8 mouse cellular contexts compared by ENCODE assay signal in genomic region chr19:10688537-10689352, GRCm38 (mm10). TPM values are rescaled to one million over a fixed set of nuclear protein-coding genes. Genes with fewer than 3 reads are reported as not detected.
DNase-seq lines count a peak whose midpoint lies in the region; ATAC-seq lines count a peak whose summit lies in the region.

Vps37c (plus strand) TSS chr19:10688735.

- peak; percentile 93 for ATAC-seq in forebrain, embryonic 11.5 days (replicated peaks; ENCODE audit: low FRiP score)
- ATAC-seq in heart, embryonic 16.5 days (replicated peaks; ENCODE audit: extremely low read depth, insufficient read depth, low FRiP score): peak; percentile 89
- peak; percentile 91 for ATAC-seq in liver, embryonic 15.5 days (ENCODE audit: insufficient read depth)
- ATAC-seq in neural tube, embryonic 12.5 days (ENCODE audit: low FRiP score, low read depth): peak; percentile 95

- H3K9me3 ChIP-seq in forebrain, embryonic 11.5 days (ENCODE audit: control insufficient read depth, low read length): no peaks in the 10 kb centered on the region
- H3K9me3 ChIP-seq in heart, embryonic 16.5 days (replicated peaks; ENCODE audit: control insufficient read depth, low read length): no peaks in the 10 kb centered on the region
- H3K9me3 ChIP-seq in liver, embryonic 15.5 days (replicated peaks): no peaks in the 10 kb centered on the region
- no peaks in the 10 kb centered on the region for H3K9me3 ChIP-seq in neural tube, embryonic 12.5 days

- under 1% methylated on average over 71 of the region's 74 CpGs for WGBS in forebrain, embryonic 11.5 days
- WGBS in heart, embryonic 16.5 days: under 1% methylated on average over 73 of the region's 74 CpGs
- under 1% methylated on average over 74 of the region's 74 CpGs for WGBS in liver, embryonic 15.5 days (ENCODE audit: insufficient replicate concordance)
- under 1% methylated on average over 74 of the region's 74 CpGs for WGBS in neural tube, embryonic 12.5 days

- H3K4me1 ChIP-seq in forebrain, embryonic 11.5 days (replicated peaks; ENCODE audit: control insufficient read depth, insufficient read depth, low read length): peaks cover 7% of the 10 kb centered on the region
- peaks cover 28% of the 10 kb centered on the region for H3K4me1 ChIP-seq in heart, embryonic 16.5 days (ENCODE audit: control insufficient read depth, insufficient read depth, low read length)
- H3K4me1 ChIP-seq in liver, embryonic 15.5 days (replicated peaks): peaks cover 62% of the 10 kb centered on the region
- H3K4me1 ChIP-seq in neural tube, embryonic 12.5 days: peaks cover 22% of the 10 kb centered on the region

- H3K27ac ChIP-seq in forebrain, embryonic 11.5 days (ENCODE audit: low read depth, low read length): peak within 1 kb of the TSS; percentile 86
- peak within 1 kb of the TSS; percentile 95 for H3K27ac ChIP-seq in heart, embryonic 16.5 days (ENCODE audit: low read length)
- H3K27ac ChIP-seq in liver, embryonic 15.5 days (replicated peaks): peak within 1 kb of the TSS; percentile 97
- peak within 1 kb of the TSS; percentile 89 for H3K27ac ChIP-seq in neural tube, embryonic 12.5 days

- H3K4me3 ChIP-seq in forebrain, embryonic 11.5 days (ENCODE audit: low read depth, low read length): peak within 1 kb of the TSS; percentile 84
- peak within 1 kb of the TSS; percentile 78 for H3K4me3 ChIP-seq in heart, embryonic 16.5 days (ENCODE audit: low read length)
- peak within 1 kb of the TSS; percentile 84 for H3K4me3 ChIP-seq in liver, embryonic 15.5 days (replicated peaks)
- H3K4me3 ChIP-seq in neural tube, embryonic 12.5 days: peak within 1 kb of the TSS; percentile 72

- H3K9ac ChIP-seq in forebrain, embryonic 11.5 days (ENCODE audit: low read length): peak within 1 kb of the TSS; percentile 84
- peak within 1 kb of the TSS; percentile 87 for H3K9ac ChIP-seq in heart, embryonic 16.5 days (ENCODE audit: low read length)
- H3K9ac ChIP-seq in liver, embryonic 15.5 days: peak within 1 kb of the TSS; percentile 81
- H3K9ac ChIP-seq in neural tube, embryonic 12.5 days: peak within 1 kb of the TSS; percentile 84

- H3K4me2 ChIP-seq in forebrain, embryonic 11.5 days (ENCODE audit: low read depth, low read length, severe bottlenecking): peak within 1 kb of the TSS; percentile 68
- peak within 1 kb of the TSS; percentile 85 for H3K4me2 ChIP-seq in heart, embryonic 16.5 days (ENCODE audit: low read depth, low read length)
- peak within 1 kb of the TSS; percentile 86 for H3K4me2 ChIP-seq in liver, embryonic 15.5 days
- peak within 1 kb of the TSS; percentile 75 for H3K4me2 ChIP-seq in neural tube, embryonic 12.5 days (replicated peaks)

- H3K27me3 ChIP-seq in forebrain, embryonic 11.5 days (ENCODE audit: control insufficient read depth, insufficient read depth, low read length): no peaks in the 10 kb centered on the region
- no peaks in the 10 kb centered on the region for H3K27me3 ChIP-seq in heart, embryonic 16.5 days (ENCODE audit: control insufficient read depth, insufficient read depth, low read length)
- no peaks in the 10 kb centered on the region for H3K27me3 ChIP-seq in liver, embryonic 15.5 days
- no peaks in the 10 kb centered on the region for H3K27me3 ChIP-seq in neural tube, embryonic 12.5 days (replicated peaks)

- DNase-seq in CD8-positive naive resting alpha-beta T cell, adult 2 months (ENCODE audit: low read depth in 2 of 2, low spot score in 2 of 2): peak; percentile 88 to 95
- DNase-seq in c-Kit-positive CD71-negative TER-119-negative erythroid progenitor cells, embryonic 14.5 days (ENCODE audit: low read depth): peak; percentile 72
- DNase-seq in forebrain, embryonic 11.5 days (ENCODE audit: low spot score): peak; percentile 97
- peak; percentile 94 to 97 for DNase-seq in kidney, postnatal 36 days
- DNase-seq in telencephalon, adult 2 months (ENCODE audit: low read depth, low spot score): peak; percentile 82

- H3K36me3 ChIP-seq in forebrain, embryonic 11.5 days (ENCODE audit: control insufficient read depth, insufficient read depth, low read length): no peaks in the 10 kb centered on the region
- H3K36me3 ChIP-seq in heart, embryonic 16.5 days (ENCODE audit: control insufficient read depth, insufficient read depth): no peaks in the 10 kb centered on the region
- 0 out of 2 replicates have a peak, but pooled peaks cover 4% of the 10 kb centered on the region for H3K36me3 ChIP-seq in liver, embryonic 15.5 days (replicated peaks)
- H3K36me3 ChIP-seq in neural tube, embryonic 12.5 days: no peaks in the 10 kb centered on the region

RNA-seq across cellular contexts. Expression of gene Vps37c, which starts in this region (rescaled TPM):
- polyA plus RNA-seq in forebrain, embryonic 11.5 days (2014; fragmentation: Nextera tagmentation; extraction: Ambion mirVana): 32.1 and 33.4 TPM in 2 replicates
- polyA plus RNA-seq in heart, embryonic 16.5 days (2015; fragmentation: Nextera tagmentation; extraction: Ambion mirVana): 29.3 and 30.4 TPM in 2 replicates
- polyA plus RNA-seq in liver, embryonic 15.5 days (2015; fragmentation: Nextera tagmentation; extraction: Ambion mirVana): 11.4 and 12.1 TPM in 2 replicates
- 33.8 and 39.2 TPM in 2 replicates for polyA plus RNA-seq in neural tube, embryonic 12.5 days (2016; fragmentation: Nextera tagmentation; extraction: Ambion mirVana)

Comparison
In these comparisons a context has a peak if more than half of its experiments do, and no peak if none do; other contexts are left out.
1. Peak in every context shown above with its lines: DNase-seq, ATAC-seq, H3K4me3 ChIP-seq and H3K27ac ChIP-seq.